Mouse (Mus musculus) E14TG2a.4 (cell line): ENCODE measurements around the gene Spo11.

ENCODE experiments used
- CTCF ChIP-seq: conservative IDR thresholded peaks from 2 replicates; pipeline ENCODE4 v1.5.1; 2014; ENCODE audit warnings: low read length
- NANOG ChIP-seq: IDR thresholded peaks from 2 replicates; pipeline ENCODE4 v1.6.1; 2014; ENCODE audit warnings: borderline replicate concordance, low read length, mixed read lengths
- POU5F1 ChIP-seq: IDR thresholded peaks from 2 replicates; pipeline ENCODE4 v1.6.1; 2014; ENCODE audit warnings: low read length, borderline replicate concordance

GRCm38 (mm10) chr2:172940003-172940798 lies 37.3 kb upstream of the Spo11 start, which contains the start of gene Bmp7:
- TF ChIP-seq CTCF (no peak), NANOG (no peak), POU5F1 (no peak)
